Mouse (Mus musculus): ENCODE data around the gene Prdx5. TPM values are rescaled to one million over a fixed set of nuclear protein-coding genes. Genes with fewer than 3 reads are reported as not detected.
A peak's percentile ranks its signal among the peaks of the same experiment; 100 is the strongest.
"Not testable (repeated sequence)": the region's sequence is repeated elsewhere in the genome, so short reads cannot be mapped to it uniquely, and the experiment has no call there.

Gene Prdx5
- total RNA-seq, 1 experiment from 2014 or later, result 693 TPM

DNA sequence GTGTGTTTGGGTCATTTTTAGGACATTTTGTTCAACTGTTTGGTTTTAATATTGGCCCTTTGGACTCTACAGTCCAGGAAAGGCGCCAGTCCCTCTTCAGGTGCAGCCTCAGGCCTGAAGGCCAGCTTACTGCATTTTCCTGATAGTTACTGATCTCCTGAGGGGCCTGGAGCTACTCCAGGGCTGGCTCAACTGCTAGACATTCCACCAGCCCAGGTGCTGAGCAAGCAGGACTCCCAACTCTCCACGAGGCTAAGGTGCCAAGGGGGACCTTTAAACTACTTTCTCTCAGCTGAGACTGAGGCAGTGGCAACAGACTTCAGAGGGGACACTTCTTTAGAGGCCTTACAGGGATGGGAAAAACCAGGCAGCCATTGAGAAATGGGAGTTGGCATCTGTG, 5.1 kb downstream of the Prdx5 start:
- ATAC-seq (ENCODE audit: extremely low read depth, insufficient number of reproducible peaks, low FRiP score, poor library complexity, severe bottlenecking), result no peak

DNA sequence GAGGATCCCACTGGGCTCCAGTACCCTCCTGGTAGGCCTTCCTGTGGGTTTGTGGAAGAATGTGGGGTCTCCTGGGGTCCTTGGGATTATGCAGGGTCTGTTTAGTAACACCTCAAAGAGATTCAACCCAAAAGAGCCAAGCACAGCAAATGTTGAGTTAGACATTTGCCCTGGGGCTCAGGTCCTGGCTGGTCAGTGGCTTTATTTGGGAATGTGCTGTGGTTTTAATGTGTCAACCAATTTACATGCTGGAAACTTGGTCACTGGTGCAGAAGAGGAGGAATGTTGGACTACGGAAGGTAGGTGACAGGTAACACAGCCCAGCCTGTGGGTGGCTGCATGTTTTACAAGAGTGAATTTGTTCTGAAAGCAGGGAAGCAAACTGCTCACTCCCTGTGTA, 6.9 kb downstream of the Prdx5 start:
- no peak for ATAC-seq (ENCODE audit: extremely low read depth, insufficient number of reproducible peaks, low FRiP score, poor library complexity, severe bottlenecking)

DNA sequence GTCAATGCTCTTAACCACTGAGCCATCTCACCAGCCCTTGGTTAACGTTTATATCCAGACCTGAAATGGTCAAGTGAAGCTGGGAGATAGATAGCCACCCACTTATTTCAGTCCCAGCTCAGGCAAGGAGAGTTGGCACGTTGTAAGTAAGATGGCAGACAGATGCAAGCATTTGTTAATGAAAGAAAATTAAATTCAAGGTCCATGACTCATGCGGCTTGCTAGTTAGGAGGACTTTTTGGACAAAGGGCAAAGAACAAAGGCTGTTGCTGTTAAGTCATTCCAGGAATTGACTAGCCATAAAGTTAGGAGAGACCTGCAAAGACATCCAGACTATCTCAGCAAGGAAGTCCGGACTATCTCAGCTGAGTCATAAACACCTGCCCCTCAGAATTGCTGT, 10.3 kb downstream of the Prdx5 start:
- no peak for ATAC-seq (ENCODE audit: extremely low read depth, insufficient number of reproducible peaks, low FRiP score, poor library complexity, severe bottlenecking)

- not testable (repeated sequence) for ATAC-seq (ENCODE audit: extremely low read depth, insufficient number of reproducible peaks, low FRiP score, poor library complexity, severe bottlenecking)
Measured at GRCm38 (mm10) chr19:6895608-6896305, 14.1 kb downstream of the Prdx5 start.

DNA sequence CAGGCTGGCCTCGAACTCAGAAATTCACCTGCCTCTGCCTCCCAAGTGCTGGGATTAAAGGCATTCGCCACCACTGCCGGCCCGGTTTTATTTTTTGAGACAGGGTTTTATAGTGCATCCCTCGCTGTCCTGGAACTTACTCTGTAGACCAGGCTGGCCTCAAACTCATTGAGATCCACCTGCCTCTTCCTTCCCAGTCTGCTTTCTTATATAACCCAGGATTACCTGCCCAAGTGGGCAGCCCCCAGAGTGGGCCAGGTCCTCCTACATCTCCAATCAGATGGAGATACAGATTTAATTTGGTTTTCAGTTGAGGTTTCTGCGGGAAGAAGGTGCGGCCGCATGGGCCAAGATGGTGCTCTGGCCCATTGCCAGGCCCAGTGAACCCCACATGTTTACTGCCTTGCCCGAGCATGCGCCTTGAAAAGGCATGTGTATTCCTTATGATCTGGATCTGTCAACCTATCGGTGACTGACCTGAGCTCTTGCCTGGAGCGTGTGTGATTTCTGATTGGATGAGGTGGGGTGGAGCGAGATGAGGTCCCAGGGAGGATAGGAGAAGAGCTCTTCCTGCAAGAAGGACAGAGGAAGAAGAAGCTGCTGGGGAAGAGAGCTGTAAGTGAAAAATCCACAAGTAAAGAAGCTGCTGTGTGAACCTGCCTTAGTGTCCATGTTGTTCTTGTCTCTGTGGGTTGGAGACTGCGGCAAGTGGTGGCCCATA, 16.0 kb downstream of the Prdx5 start:
- ATAC-seq (ENCODE audit: extremely low read depth, insufficient number of reproducible peaks, low FRiP score, poor library complexity, severe bottlenecking), result no peak

GRCm38 (mm10) chr19:6892512-6892911, 17.4 kb downstream of the Prdx5 start:
- ATAC-seq (ENCODE audit: extremely low read depth, insufficient number of reproducible peaks, low FRiP score, poor library complexity, severe bottlenecking), result no peak

DNA sequence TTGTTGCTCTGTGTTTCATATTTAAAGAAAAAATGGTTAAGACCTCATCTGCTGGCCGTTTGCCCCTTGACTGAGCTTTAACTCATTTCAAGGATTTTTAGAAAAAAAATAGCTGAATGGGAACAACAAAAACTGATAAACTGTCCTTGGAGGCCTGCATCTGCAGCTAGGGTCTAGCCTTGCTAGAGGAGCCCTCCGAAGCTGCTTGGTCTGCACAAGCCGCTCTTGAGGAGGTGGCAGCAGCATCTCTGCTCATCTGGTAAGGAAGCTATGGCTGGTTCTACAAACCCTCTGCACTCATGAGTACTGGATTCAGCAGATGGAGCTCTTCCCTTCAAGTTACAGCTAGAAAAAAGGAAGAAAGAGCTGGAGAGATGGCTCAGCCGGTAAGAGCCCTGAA, 31.9 kb downstream of the Prdx5 start:
- ATAC-seq (ENCODE audit: extremely low read depth, insufficient number of reproducible peaks, low FRiP score, poor library complexity, severe bottlenecking), result no peak

- ATAC-seq (ENCODE audit: extremely low read depth, insufficient number of reproducible peaks, low FRiP score, poor library complexity, severe bottlenecking), result no peak
Measured at GRCm38 (mm10) chr19:6876799-6877198, 33.1 kb downstream of the Prdx5 start.

GRCm38 (mm10) chr19:6875834-6876233, 34.1 kb downstream of the Prdx5 start:
- ATAC-seq (ENCODE audit: extremely low read depth, insufficient number of reproducible peaks, low FRiP score, poor library complexity, severe bottlenecking), result no peak

DNA sequence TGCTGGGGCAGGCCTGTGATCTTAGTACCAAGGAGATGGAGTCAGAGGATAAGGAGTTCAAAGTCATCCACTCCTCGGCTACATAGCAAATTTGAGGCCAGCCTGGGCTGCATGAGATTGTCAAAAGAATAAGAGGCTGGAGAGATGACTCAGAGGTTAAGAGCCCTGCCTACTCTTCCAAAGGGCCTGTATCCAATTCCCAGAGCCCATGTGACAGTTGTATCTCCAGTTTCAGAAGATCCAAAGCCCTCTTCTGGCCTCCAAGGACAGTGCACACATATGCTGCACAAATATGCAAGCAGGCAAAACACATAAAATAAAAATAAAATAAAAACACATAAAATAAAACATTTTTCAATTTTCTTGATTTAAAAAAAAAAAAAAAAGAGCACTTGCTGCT, 35.6 kb downstream of the Prdx5 start:
- no peak for ATAC-seq (ENCODE audit: extremely low read depth, insufficient number of reproducible peaks, low FRiP score, poor library complexity, severe bottlenecking)

DNA sequence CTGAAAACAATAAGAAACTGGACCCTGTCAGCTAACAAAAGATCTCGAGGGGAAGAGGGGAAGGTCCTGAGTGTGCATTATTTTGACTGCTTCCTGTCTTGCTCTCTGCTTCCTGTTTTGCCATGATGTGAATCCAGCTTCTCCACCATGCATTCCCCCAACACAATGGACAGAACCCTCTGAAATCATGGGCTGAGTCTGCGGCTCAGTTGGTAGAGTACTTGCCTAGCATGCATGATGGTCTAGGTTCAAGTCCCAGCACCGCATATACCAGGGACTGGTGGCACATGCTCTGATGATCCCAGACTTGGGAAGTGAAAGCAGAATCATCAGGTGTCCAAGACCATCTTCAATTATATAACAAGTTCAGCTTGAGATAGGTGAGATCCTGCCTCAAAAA, 37.2 kb downstream of the Prdx5 start:
- no peak for ATAC-seq (ENCODE audit: extremely low read depth, insufficient number of reproducible peaks, low FRiP score, poor library complexity, severe bottlenecking)

- peak; percentile 80 for ATAC-seq (ENCODE audit: extremely low read depth, insufficient number of reproducible peaks, low FRiP score, poor library complexity, severe bottlenecking)
Measured at GRCm38 (mm10) chr19:6871574-6872271, 38.2 kb downstream of the Prdx5 start.

GRCm38 (mm10) chr19:6869355-6869754, 40.6 kb downstream of the Prdx5 start:
- peak; percentile 89 for ATAC-seq (ENCODE audit: extremely low read depth, insufficient number of reproducible peaks, low FRiP score, poor library complexity, severe bottlenecking)

- ATAC-seq (ENCODE audit: extremely low read depth, insufficient number of reproducible peaks, low FRiP score, poor library complexity, severe bottlenecking), result no peak
Measured at GRCm38 (mm10) chr19:6861451-6861850, 48.5 kb downstream of the Prdx5 start.

DNA sequence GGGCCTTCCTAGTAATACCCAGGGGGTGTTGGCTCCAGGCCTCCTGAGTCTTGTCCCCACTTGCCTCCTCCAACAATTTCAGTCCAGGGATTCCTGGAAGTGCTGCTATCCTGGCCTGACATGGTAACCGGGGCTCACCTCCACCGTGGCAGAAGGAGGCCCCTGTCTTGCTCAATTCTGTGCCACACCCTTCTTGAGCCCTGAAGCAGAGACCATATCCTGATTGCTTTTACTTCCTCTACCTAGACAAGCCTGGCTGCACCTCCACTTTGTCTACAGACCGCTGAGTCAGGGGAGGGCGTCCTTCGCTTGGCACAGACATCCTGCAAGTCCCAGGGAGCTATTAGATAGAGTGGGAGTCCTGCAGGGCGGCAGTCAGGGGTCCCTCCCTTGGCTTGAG, 49.2 kb downstream of the Prdx5 start:
- ATAC-seq (ENCODE audit: extremely low read depth, insufficient number of reproducible peaks, low FRiP score, poor library complexity, severe bottlenecking), result peak; percentile 65

DNA sequence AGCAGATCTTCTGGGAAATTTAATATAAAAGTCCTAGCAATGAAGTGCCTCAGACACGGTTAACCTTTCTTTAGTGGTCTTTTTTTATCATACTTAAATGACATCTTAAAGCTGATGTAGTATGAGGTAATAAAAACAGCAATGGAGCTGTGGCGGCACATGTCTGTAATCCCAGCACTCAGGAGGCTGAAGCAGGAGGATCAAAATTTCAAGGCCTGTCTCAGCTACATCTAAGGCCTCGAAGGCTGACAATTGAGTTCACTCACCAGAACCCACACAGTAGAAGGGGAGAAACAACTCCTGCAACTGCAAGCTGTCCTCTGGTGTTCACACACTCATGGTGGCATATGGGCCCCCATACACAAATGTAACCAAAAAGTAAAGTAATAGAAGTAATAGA, 49.9 kb downstream of the Prdx5 start:
- ATAC-seq (ENCODE audit: extremely low read depth, insufficient number of reproducible peaks, low FRiP score, poor library complexity, severe bottlenecking), result no peak

- ATAC-seq (ENCODE audit: extremely low read depth, insufficient number of reproducible peaks, low FRiP score, poor library complexity, severe bottlenecking), result no peak
Measured at GRCm38 (mm10) chr19:6859032-6859651, 50.8 kb downstream of the Prdx5 start.

- ATAC-seq (ENCODE audit: extremely low read depth, insufficient number of reproducible peaks, low FRiP score, poor library complexity, severe bottlenecking), result peak; percentile 77
Measured at GRCm38 (mm10) chr19:6858031-6858430, 51.9 kb downstream of the Prdx5 start, which contains the start of gene Ccdc88b. Gene Ccdc88b, minus strand, starts transcription at chr19:6858211.

- ATAC-seq (ENCODE audit: extremely low read depth, insufficient number of reproducible peaks, low FRiP score, poor library complexity, severe bottlenecking), result no peak
Measured at GRCm38 (mm10) chr19:6857391-6858005, 52.4 kb downstream of the Prdx5 start.

All from neutrophil, adult 5-6 weeks (primary cell).